Mouse (Mus musculus) c-Kit-positive CD71-positive TER-119-positive erythroid progenitor cells, embryonic 14.5 days (primary cell): ENCODE measurements at regions not wholly inside any gene's neighbourhood (a gene's known extent, or its start where the extent isn't known, plus 50 kb on each side); places are given as distances from the start of the nearest gene placed in this dataset.

ENCODE experiments used
- DNase-seq: peaks from one replicate; pipeline ENCODE4 v3.0.0-alpha.2; 2013; ENCODE audit warnings: low spot score

- DNase-seq = no peak
Observed at GRCm38 (mm10) chr4:152628111-152628510, 150.4 kb upstream of the Kcnab2 start.

- DNase-seq = peak; percentile 33
Observed at GRCm38 (mm10) chr4:152625032-152626003, 147.6 kb upstream of the Kcnab2 start.

- DNase-seq = no peak
Observed at GRCm38 (mm10) chr4:152622022-152622777, 144.5 kb upstream of the Kcnab2 start.

- DNase-seq = no peak
Observed at GRCm38 (mm10) chr4:152617636-152618035, 140.0 kb upstream of the Kcnab2 start.

- DNase-seq = no peak
Observed at GRCm38 (mm10) chr4:152615155-152615554, 137.5 kb upstream of the Kcnab2 start.

GRCm38 (mm10) chr4:152614356-152615100 lies 136.9 kb upstream of the Kcnab2 start:
- DNase-seq = no peak
